Mouse (Mus musculus) erythroblast, embryonic 14.5 days (primary cell): ENCODE data around the gene Ddx42. TPM values are rescaled to one million over a fixed set of nuclear protein-coding genes. Genes with fewer than 3 reads are reported as not detected.
"Not testable (repeated sequence)": the region's sequence is repeated elsewhere in the genome, so short reads cannot be mapped to it uniquely, and the experiment has no call there.

Source experiments
- H3K27me3 ChIP-seq: 2 replicates; pipeline ENCODE4 v1.6.1; 2012; ENCODE audit warnings: inconsistent platforms; ENCODE audit not compliant: control insufficient read depth
- H3K36me3 ChIP-seq: 2 replicates; pipeline ENCODE4 v1.6.1; 2012; ENCODE audit warnings: mild to moderate bottlenecking, inconsistent platforms; ENCODE audit not compliant: control insufficient read depth
- H3K4me1 ChIP-seq: 2 replicates; pipeline ENCODE4 v1.6.1; 2012; ENCODE audit warnings: inconsistent platforms; ENCODE audit not compliant: control insufficient read depth
- H3K4me3 ChIP-seq: replicated peaks from 2 replicates; pipeline ENCODE3; 2012; ENCODE audit warnings: moderate library complexity, mild to moderate bottlenecking, inconsistent platforms
- H3K9me3 ChIP-seq: 2 replicates; pipeline ENCODE4 v1.6.1; 2012; ENCODE audit warnings: low read length, inconsistent platforms, mixed read lengths; ENCODE audit not compliant: control insufficient read depth
- GATA1 ChIP-seq: IDR thresholded peaks from 2 replicates; pipeline ENCODE4 v1.6.1; 2012; ENCODE audit warnings: low read length, inconsistent platforms, mixed read lengths
- TAL1 ChIP-seq: IDR thresholded peaks from 3 replicates; pipeline ENCODE4 v1.6.1; 2012; ENCODE audit warnings: low read length, inconsistent platforms, mixed read lengths
- polyA plus RNA-seq: library from polyadenylated mRNA; stranded (reverse); fragments of >175 nt; gene quantifications from 2 replicates; pipeline ENCODE4 v1.2.3, GENCODE M21; 2012

Gene Ddx42
- polyA plus RNA-seq, 1 experiment = 1.5 TPM

- H3K9me3 ChIP-seq = no peaks in the 10 kb centered on the region
- H3K27me3 ChIP-seq = no peaks in the 10 kb centered on the region
- H3K36me3 ChIP-seq = peaks cover 39% of the 10 kb centered on the region
- TF ChIP-seq GATA1 = no peak
- TF ChIP-seq TAL1 = no peak
- H3K4me1 ChIP-seq = peaks cover 49% of the 10 kb centered on the region
- no peak overlapping the region for H3K4me3 ChIP-seq
Measured at GRCm38 (mm10) chr11:106195341-106195740, 21.4 kb upstream of the Ddx42 start.

GRCm38 (mm10) chr11:106198277-106198676 lies 18.4 kb upstream of the Ddx42 start:
- Histone ChIP-seq H3K9me3 (no peaks in the 10 kb centered on the region), H3K4me3 (no peak overlapping the region), H3K4me1 (peaks cover 41% of the 10 kb centered on the region), H3K36me3 (peaks cover 66% of the 10 kb centered on the region), H3K27me3 (no peaks in the 10 kb centered on the region)
- no peak for TF ChIP-seq GATA1
- no peak for TF ChIP-seq TAL1

GRCm38 (mm10) chr11:106199997-106200396 lies 16.7 kb upstream of the Ddx42 start:
- Histone ChIP-seq H3K4me1 (peaks cover 28% of the 10 kb centered on the region), H3K36me3 (peaks cover 83% of the 10 kb centered on the region)
- H3K9me3 ChIP-seq, H3K4me3 ChIP-seq, H3K27me3 ChIP-seq: not testable (repeated sequence)

GRCm38 (mm10) chr11:106200756-106201155 lies 16.0 kb upstream of the Ddx42 start:
- H3K36me3 ChIP-seq = peaks cover 90% of the 10 kb centered on the region
- H3K27me3 ChIP-seq = no peaks in the 10 kb centered on the region
- H3K4me1 ChIP-seq = peaks cover 25% of the 10 kb centered on the region
- TF ChIP-seq TAL1 = no peak
- TF ChIP-seq GATA1 = no peak
- no peak overlapping the region for H3K4me3 ChIP-seq
- H3K9me3 ChIP-seq = no peaks in the 10 kb centered on the region

- Histone ChIP-seq H3K36me3 (peaks cover 90% of the 10 kb centered on the region), H3K27me3 (no peaks in the 10 kb centered on the region), H3K9me3 (no peaks in the 10 kb centered on the region), H3K4me1 (peaks cover 25% of the 10 kb centered on the region), H3K4me3 (no peak overlapping the region)
- no peak for TF ChIP-seq TAL1
- TF ChIP-seq GATA1 = no peak
Measured at GRCm38 (mm10) chr11:106201337-106202122, 15.2 kb upstream of the Ddx42 start.

- H3K36me3 ChIP-seq = peaks cover 90% of the 10 kb centered on the region
- TF ChIP-seq TAL1 = no peak
- TF ChIP-seq GATA1 = no peak
- no peaks in the 10 kb centered on the region for H3K27me3 ChIP-seq
- H3K4me1 ChIP-seq = peaks cover 25% of the 10 kb centered on the region
- H3K9me3 ChIP-seq = no peaks in the 10 kb centered on the region
- no peak within 1 kb of the TSS for H3K4me3 ChIP-seq
Measured at GRCm38 (mm10) chr11:106202123-106202465, 14.6 kb upstream of the Ddx42 start, which contains the start of gene Strada. Gene Strada, minus strand, starts transcription at chr11:106202168.

- Histone ChIP-seq H3K27me3 (no peaks in the 10 kb centered on the region), H3K4me3 (no peak overlapping the region), H3K9me3 (no peaks in the 10 kb centered on the region), H3K36me3 (peaks cover 61% of the 10 kb centered on the region), H3K4me1 (peaks cover 20% of the 10 kb centered on the region)
- TF ChIP-seq TAL1 = no peak
- no peak for TF ChIP-seq GATA1
Measured at GRCm38 (mm10) chr11:106212771-106213170, 4.0 kb upstream of the Ddx42 start.

- H3K4me1 ChIP-seq = peaks cover 38% of the 10 kb centered on the region
- peak overlapping the region; percentile 89 for H3K4me3 ChIP-seq
- H3K27me3 ChIP-seq = no peaks in the 10 kb centered on the region
- H3K9me3 ChIP-seq = no peaks in the 10 kb centered on the region
- TF ChIP-seq GATA1 = no peak
- TF ChIP-seq TAL1 = no peak
- peaks cover 44% of the 10 kb centered on the region for H3K36me3 ChIP-seq
Measured at GRCm38 (mm10) chr11:106214856-106215255, 1.9 kb upstream of the Ddx42 start.

GRCm38 (mm10) chr11:106215450-106215859 lies 1.3 kb upstream of the Ddx42 start:
- TF ChIP-seq TAL1 = no peak
- TF ChIP-seq GATA1 = no peak
- no peaks in the 10 kb centered on the region for H3K9me3 ChIP-seq
- peaks cover 41% of the 10 kb centered on the region for H3K36me3 ChIP-seq
- peak overlapping the region; percentile 89 for H3K4me3 ChIP-seq
- peaks cover 38% of the 10 kb centered on the region for H3K4me1 ChIP-seq
- no peaks in the 10 kb centered on the region for H3K27me3 ChIP-seq
